Mouse (Mus musculus): Measurements from ENCODE around the gene Esrp2. TPM values are rescaled to one million over a fixed set of nuclear protein-coding genes. Genes with fewer than 3 reads are reported as not detected.

Gene Esrp2
- polyA plus RNA-seq (2014; fragmentation: Nextera tagmentation; extraction: Ambion mirVana) = 2.5 and 4.0 TPM in 2 replicates

DNA sequence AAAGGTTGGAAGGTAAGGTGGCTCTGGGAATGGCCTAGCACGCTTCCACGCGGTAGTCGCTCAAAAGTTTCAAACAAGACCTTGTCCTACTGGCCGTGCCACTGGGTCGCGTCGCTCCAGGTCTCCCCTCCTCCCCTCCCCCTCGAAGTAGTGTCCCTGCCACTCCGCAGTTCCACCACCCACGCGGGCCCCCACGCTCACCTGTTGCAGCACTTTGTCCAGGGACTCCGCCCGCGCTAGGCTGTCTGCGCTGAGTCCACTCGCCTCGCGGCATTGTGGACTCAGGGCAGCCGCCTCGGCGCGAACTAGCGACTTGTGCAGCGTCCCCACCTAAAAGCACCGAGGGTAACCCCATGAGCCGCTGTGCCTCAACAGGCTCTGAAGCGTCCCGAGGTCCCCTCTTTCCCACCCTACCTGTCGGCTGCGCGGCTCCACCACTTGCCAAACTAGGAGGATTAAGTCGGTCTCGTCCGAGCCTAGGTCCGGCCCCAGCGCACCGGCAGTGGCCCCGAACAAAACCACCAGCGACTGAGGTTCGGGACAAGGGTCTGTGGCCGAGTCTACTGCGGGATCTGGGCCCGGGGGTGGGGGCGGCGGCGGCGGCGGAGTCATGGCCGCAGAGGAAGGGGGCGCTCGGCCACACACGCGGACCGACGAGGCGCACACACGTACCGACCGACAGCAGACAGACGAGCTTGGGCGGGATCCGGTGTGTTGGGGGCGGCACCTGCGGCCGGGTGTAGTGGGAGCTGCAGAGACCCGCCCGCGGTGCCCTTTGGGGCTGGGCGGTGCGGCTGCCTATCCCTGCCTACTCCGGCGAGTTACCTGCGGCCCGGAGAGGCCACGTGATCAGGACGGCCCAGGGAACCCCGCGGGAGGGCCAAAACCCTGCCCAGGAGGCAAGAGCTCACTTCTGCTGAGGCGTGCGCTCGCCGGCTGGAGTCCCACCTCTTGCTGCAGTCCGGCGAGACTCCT, at the start of gene Esrp2:
Gene Esrp2 (minus strand): TSS at position 819 of the 975 bp plus-strand sequence.
- ATAC-seq (ENCODE audit: insufficient read depth, low FRiP score, low TSS enrichment) (no peak), DNase-seq (ENCODE audit: low spot score) (peak; percentile 28)
- peaks cover 9% of the 10 kb centered on the region for H3K4me1 ChIP-seq (ENCODE audit: control insufficient read depth, insufficient read depth, low read length)
- no peaks in the 10 kb centered on the region for H3K9me3 ChIP-seq (ENCODE audit: control insufficient read depth, low read length)
- H3K27me3 ChIP-seq (ENCODE audit: control insufficient read depth, insufficient read depth, low read length) = peaks cover 58% of the 10 kb centered on the region
- no peak within 1 kb of the TSS for H3K27ac ChIP-seq (ENCODE audit: low read depth, low read length)
- H3K36me3 ChIP-seq (ENCODE audit: control insufficient read depth, insufficient read depth, low read length) = no peaks in the 10 kb centered on the region; the same call in 1 of the 2 replicates
- peak within 1 kb of the TSS; percentile 39 for H3K9ac ChIP-seq (ENCODE audit: low read length)
- H3K4me2 ChIP-seq (ENCODE audit: low read depth) = peak within 1 kb of the TSS; percentile 55
- peak within 1 kb of the TSS; percentile 40 for H3K4me3 ChIP-seq (ENCODE audit: low read depth, low read length)
- WGBS = under 1% methylated on average over 85 of the region's 86 CpGs

DNA sequence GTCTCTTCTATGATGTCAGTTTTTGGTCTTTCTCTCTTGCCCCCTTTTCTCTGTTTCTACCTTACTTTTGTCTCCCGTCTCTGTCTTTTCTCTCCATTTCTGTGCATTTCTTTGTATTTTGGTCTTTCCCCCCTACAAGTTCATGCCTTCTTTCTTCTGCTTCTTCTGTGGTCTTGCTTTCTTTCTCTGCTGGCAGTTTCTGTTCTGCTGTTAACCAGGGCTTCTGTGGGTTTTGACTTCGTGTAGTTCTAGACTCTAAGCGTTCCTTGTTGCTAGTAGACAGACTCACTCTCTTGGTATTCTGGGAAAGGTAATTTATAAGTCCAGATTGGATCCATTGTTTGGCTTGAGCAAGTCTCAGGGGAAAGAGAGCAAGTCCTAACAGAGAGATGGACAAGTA, 49.6 kb upstream of the Esrp2 start:
- no peak overlapping the region for H3K4me2 ChIP-seq (ENCODE audit: low read depth)
- H3K27me3 ChIP-seq (ENCODE audit: control insufficient read depth, insufficient read depth, low read length) = no peaks in the 10 kb centered on the region
- H3K36me3 ChIP-seq (ENCODE audit: control insufficient read depth, insufficient read depth, low read length) = peaks cover 2% of the 10 kb centered on the region; the same call in 1 of the 2 replicates
- H3K9me3 ChIP-seq (ENCODE audit: control insufficient read depth, low read length) = no peaks in the 10 kb centered on the region
- no peak for ATAC-seq (ENCODE audit: insufficient read depth, low FRiP score, low TSS enrichment)
- DNase-seq (ENCODE audit: low spot score) = no peak
- H3K4me3 ChIP-seq (ENCODE audit: low read depth, low read length) = no peak overlapping the region
- H3K4me1 ChIP-seq (ENCODE audit: control insufficient read depth, insufficient read depth, low read length) = no peaks in the 10 kb centered on the region
- 92% methylated on average over 3 of the region's 3 CpGs for WGBS
- no peak overlapping the region for H3K27ac ChIP-seq (ENCODE audit: low read depth, low read length)
- H3K9ac ChIP-seq (ENCODE audit: low read length) = no peak overlapping the region

DNA sequence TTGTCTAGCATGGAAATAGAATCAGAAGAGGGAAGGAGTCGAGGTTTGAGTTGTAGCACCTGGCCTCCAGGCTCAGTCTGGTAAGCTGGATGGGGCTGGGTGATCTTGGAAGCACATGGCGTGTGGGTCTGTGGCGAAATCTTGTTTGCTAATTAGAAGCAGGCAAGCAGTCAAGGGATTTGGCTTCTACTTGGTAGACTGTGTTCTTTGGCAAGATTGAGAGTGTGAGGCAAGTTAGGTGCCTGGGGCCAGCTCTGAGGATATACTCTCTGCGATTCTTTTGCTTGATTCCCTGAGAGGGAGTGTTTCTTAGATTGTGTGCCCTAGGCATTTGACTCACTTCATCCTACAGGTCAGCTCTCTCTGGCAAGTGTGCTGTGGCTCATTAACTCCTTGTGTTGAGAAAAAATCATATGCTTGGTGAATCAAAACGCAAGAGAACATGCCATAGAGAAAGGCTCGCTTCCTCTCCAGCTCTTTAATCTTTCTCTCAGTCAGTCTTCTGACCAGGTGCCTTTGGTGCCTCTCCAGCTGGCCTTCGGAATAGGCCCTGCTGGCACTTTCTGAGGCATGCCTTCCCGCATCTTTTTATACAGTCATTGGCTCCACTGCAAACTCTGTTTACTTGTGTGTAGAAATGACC, 49.0 kb upstream of the Esrp2 start:
- no peak overlapping the region for H3K27ac ChIP-seq (ENCODE audit: low read depth, low read length)
- H3K4me3 ChIP-seq (ENCODE audit: low read depth, low read length) = no peak overlapping the region
- H3K36me3 ChIP-seq (ENCODE audit: control insufficient read depth, insufficient read depth, low read length) = peaks cover under 1% of the 10 kb centered on the region; the same call in 1 of the 2 replicates
- no peaks in the 10 kb centered on the region for H3K9me3 ChIP-seq (ENCODE audit: control insufficient read depth, low read length)
- H3K4me2 ChIP-seq (ENCODE audit: low read depth) = no peak overlapping the region
- no peak for ATAC-seq (ENCODE audit: insufficient read depth, low FRiP score, low TSS enrichment)
- 90% methylated on average over 8 of the region's 8 CpGs for WGBS
- no peaks in the 10 kb centered on the region for H3K4me1 ChIP-seq (ENCODE audit: control insufficient read depth, insufficient read depth, low read length)
- DNase-seq (ENCODE audit: low spot score) = no peak
- no peak overlapping the region for H3K9ac ChIP-seq (ENCODE audit: low read length)
- H3K27me3 ChIP-seq (ENCODE audit: control insufficient read depth, insufficient read depth, low read length) = no peaks in the 10 kb centered on the region

DNA sequence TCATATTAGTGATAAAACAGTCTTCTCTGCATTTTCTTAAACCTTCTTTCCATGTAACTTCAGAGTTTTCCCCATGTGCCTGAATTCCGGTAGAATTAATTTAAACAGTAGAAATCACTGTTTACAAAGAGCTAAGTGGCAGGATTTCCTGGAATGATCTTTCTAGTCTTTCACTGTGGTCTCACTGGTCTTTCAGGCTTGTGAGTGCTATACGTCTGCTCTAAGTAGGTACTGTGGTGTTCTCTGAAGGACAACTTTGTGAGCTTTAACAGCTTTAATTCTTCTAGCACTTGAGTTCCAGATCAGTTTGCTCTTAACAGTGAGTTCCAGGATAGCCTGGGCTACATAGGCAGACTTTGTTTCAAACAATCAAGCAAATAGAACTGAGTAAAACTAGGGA, 41.7 kb upstream of the Esrp2 start:
- ATAC-seq (ENCODE audit: insufficient read depth, low FRiP score, low TSS enrichment) (no peak), DNase-seq (ENCODE audit: low spot score) (no peak)
- Histone ChIP-seq H3K27me3 (ENCODE audit: control insufficient read depth, insufficient read depth, low read length) (no peaks in the 10 kb centered on the region), H3K4me2 (ENCODE audit: low read depth) (no peak overlapping the region), H3K9me3 (ENCODE audit: control insufficient read depth, low read length) (no peaks in the 10 kb centered on the region), H3K4me1 (ENCODE audit: control insufficient read depth, insufficient read depth, low read length) (peaks cover 4% of the 10 kb centered on the region; the same call in 1 of the 2 replicates), H3K9ac (ENCODE audit: low read length) (no peak overlapping the region), H3K36me3 (ENCODE audit: control insufficient read depth, insufficient read depth, low read length) (no peaks in the 10 kb centered on the region; the same call in 1 of the 2 replicates), H3K27ac (ENCODE audit: low read depth, low read length) (no peak overlapping the region), H3K4me3 (ENCODE audit: low read depth, low read length) (no peak overlapping the region)
- WGBS = 87% methylated on average over 2 of the region's 2 CpGs

DNA sequence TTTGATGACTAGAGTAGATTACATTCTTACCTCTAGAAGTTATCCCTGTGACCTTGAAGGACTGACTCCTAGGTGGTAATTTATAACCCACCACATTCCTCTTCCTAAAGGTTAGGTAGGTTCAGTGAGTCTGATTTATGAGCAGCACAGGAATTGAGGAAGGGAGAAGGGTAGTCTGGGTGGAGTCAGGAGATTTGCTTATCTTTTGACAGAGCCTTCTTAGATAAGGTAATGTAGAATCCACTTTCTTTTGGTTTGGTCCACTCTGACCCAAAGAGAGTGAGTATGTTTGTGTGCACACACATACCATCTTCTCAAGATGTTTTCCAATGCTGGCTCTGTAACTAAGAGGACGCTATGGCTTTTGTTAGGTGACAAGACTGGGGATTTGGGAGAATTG, 40.8 kb upstream of the Esrp2 start:
- 89% methylated on average over 1 of the region's 1 CpGs for WGBS
- H3K27ac ChIP-seq (ENCODE audit: low read depth, low read length) = no peak overlapping the region
- no peaks in the 10 kb centered on the region for H3K27me3 ChIP-seq (ENCODE audit: control insufficient read depth, insufficient read depth, low read length)
- H3K9ac ChIP-seq (ENCODE audit: low read length) = no peak overlapping the region
- no peak overlapping the region for H3K4me2 ChIP-seq (ENCODE audit: low read depth)
- peaks cover 4% of the 10 kb centered on the region; the same call in 1 of the 2 replicates for H3K4me1 ChIP-seq (ENCODE audit: control insufficient read depth, insufficient read depth, low read length)
- no peaks in the 10 kb centered on the region; the same call in 1 of the 2 replicates for H3K36me3 ChIP-seq (ENCODE audit: control insufficient read depth, insufficient read depth, low read length)
- DNase-seq (ENCODE audit: low spot score) (no peak), ATAC-seq (ENCODE audit: insufficient read depth, low FRiP score, low TSS enrichment) (no peak)
- H3K9me3 ChIP-seq (ENCODE audit: control insufficient read depth, low read length) = no peaks in the 10 kb centered on the region
- H3K4me3 ChIP-seq (ENCODE audit: low read depth, low read length) = no peak overlapping the region

DNA sequence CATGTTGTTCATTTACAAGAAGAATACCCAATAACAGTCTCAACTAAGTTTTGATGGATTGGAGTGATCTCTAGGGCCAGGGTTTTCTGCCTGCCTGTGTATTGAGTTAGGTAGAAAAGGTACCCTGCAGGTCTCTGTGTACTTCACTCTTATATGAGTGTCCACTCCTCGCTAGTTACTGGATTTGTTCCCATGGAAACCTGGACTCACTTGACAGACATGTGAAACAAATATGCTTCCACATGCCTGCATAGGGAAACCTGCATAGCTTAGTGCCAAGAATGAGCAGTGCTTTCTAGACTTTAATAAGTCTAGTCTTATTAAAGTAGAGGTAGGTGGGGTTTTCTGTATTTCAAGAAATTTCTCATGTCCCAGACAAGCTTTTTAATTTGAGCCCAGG, 40.1 kb upstream of the Esrp2 start:
- H3K36me3 ChIP-seq (ENCODE audit: control insufficient read depth, insufficient read depth, low read length) = no peaks in the 10 kb centered on the region; the same call in 1 of the 2 replicates
- H3K27me3 ChIP-seq (ENCODE audit: control insufficient read depth, insufficient read depth, low read length) = no peaks in the 10 kb centered on the region
- no peak overlapping the region for H3K4me3 ChIP-seq (ENCODE audit: low read depth, low read length)
- H3K4me2 ChIP-seq (ENCODE audit: low read depth) = no peak overlapping the region
- no peak overlapping the region for H3K9ac ChIP-seq (ENCODE audit: low read length)
- 38% methylated on average over 1 of the region's 1 CpGs for WGBS
- no peaks in the 10 kb centered on the region for H3K9me3 ChIP-seq (ENCODE audit: control insufficient read depth, low read length)
- ATAC-seq (ENCODE audit: insufficient read depth, low FRiP score, low TSS enrichment) = no peak
- H3K4me1 ChIP-seq (ENCODE audit: control insufficient read depth, insufficient read depth, low read length) = peaks cover 4% of the 10 kb centered on the region; the same call in 1 of the 2 replicates
- no peak for DNase-seq (ENCODE audit: low spot score)
- no peak overlapping the region for H3K27ac ChIP-seq (ENCODE audit: low read depth, low read length)

DNA sequence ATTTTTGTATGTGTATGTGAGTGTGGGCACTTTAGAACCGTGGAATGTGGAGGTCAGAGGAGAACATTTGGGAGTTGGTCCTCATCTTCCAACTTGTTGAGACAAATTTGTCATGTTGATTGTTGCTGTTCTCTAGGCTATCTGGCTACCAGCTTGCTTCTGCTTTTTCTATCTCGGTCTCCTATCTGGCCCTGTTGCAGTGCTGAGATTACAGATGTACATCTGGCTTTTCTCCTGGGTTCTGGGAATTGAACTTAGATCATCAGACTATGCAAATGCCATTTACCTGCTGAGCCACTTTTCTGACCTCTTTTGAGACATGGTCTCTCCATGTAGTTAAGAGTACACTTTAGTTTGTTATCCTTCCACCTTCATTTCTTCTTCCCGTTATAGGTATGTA, 36.8 kb upstream of the Esrp2 start:
- Histone ChIP-seq H3K9me3 (ENCODE audit: control insufficient read depth, low read length) (no peaks in the 10 kb centered on the region), H3K4me2 (ENCODE audit: low read depth) (no peak overlapping the region), H3K36me3 (ENCODE audit: control insufficient read depth, insufficient read depth, low read length) (no peaks in the 10 kb centered on the region), H3K27me3 (ENCODE audit: control insufficient read depth, insufficient read depth, low read length) (no peaks in the 10 kb centered on the region), H3K4me1 (ENCODE audit: control insufficient read depth, insufficient read depth, low read length) (peaks cover 4% of the 10 kb centered on the region; the same call in 1 of the 2 replicates), H3K4me3 (ENCODE audit: low read depth, low read length) (no peak overlapping the region), H3K9ac (ENCODE audit: low read length) (no peak overlapping the region), H3K27ac (ENCODE audit: low read depth, low read length) (no peak overlapping the region)
- 99% methylated on average over 3 of the region's 3 CpGs for WGBS
- DNase-seq (ENCODE audit: low spot score) (no peak), ATAC-seq (ENCODE audit: insufficient read depth, low FRiP score, low TSS enrichment) (no peak)

DNA sequence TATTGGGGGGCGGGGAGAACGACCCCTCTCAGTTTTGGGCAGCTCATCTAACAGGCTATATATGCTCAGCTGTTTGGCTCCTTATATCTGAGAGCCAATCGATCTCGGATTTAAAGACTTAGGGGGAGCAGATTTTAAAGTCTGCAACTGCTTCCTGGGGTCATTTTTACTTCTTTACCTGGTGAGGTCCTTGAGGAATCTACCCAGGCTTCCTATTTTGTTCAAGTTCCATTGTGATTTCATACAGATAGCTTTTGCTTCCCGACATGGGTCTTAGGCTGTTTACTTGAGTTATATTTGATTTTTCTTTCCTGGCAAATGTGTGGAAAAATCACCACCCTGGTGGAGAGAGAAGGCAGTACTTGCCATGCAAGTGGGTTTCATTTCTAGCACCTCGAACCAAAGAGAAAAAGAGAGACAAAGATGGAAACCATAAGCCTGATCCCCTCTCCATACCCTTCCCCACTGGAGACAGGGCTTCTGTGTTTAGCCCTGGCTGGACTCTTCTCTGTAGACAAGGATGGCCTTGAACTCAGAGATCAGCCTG, 33.2 kb upstream of the Esrp2 start:
- no peaks in the 10 kb centered on the region for H3K36me3 ChIP-seq (ENCODE audit: control insufficient read depth, insufficient read depth, low read length)
- H3K27me3 ChIP-seq (ENCODE audit: control insufficient read depth, insufficient read depth, low read length) = no peaks in the 10 kb centered on the region
- peaks cover 2% of the 10 kb centered on the region; the same call in 1 of the 2 replicates for H3K4me1 ChIP-seq (ENCODE audit: control insufficient read depth, insufficient read depth, low read length)
- H3K9ac ChIP-seq (ENCODE audit: low read length) = peak overlapping the region; percentile 94
- no peak for DNase-seq (ENCODE audit: low spot score)
- ATAC-seq (ENCODE audit: insufficient read depth, low FRiP score, low TSS enrichment) = no peak
- H3K4me3 ChIP-seq (ENCODE audit: low read depth, low read length) = peak overlapping the region; percentile 83
- H3K9me3 ChIP-seq (ENCODE audit: control insufficient read depth, low read length) = no peaks in the 10 kb centered on the region
- 50% methylated on average over 6 of the region's 6 CpGs for WGBS
- H3K27ac ChIP-seq (ENCODE audit: low read depth, low read length) = no peak overlapping the region
- H3K4me2 ChIP-seq (ENCODE audit: low read depth) = peak overlapping the region; percentile 92
